Mouse (Mus musculus) liver (tissue): ENCODE results near the gene Lrp5.

ENCODE experiments used
- DNase-seq: peaks from one replicate; pipeline ENCODE4 v3.0.0-alpha.2; 2020; ENCODE audit warnings: mixed read lengths

Lrp5 gene

DNA sequence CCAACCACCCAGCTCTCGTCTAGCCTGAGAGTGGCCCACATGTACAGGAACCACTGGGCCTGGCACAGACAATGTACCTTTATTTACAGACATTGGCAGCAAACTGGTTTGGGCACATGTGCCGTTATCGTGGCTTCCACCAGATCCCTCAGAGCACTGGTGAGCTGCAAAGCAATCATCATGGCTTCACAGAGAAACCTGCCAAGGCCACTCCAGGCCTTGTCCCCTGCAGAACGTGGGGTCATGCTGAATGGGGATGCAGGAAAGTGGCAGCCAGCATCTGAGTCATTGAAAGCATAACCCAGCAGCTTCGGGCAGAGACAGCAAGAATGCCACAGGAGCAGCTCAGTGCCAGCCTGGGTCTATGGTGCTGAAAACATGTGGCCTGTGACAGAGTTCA is 92.0 kb downstream of the Lrp5 start:
- no peak for DNase-seq

DNA sequence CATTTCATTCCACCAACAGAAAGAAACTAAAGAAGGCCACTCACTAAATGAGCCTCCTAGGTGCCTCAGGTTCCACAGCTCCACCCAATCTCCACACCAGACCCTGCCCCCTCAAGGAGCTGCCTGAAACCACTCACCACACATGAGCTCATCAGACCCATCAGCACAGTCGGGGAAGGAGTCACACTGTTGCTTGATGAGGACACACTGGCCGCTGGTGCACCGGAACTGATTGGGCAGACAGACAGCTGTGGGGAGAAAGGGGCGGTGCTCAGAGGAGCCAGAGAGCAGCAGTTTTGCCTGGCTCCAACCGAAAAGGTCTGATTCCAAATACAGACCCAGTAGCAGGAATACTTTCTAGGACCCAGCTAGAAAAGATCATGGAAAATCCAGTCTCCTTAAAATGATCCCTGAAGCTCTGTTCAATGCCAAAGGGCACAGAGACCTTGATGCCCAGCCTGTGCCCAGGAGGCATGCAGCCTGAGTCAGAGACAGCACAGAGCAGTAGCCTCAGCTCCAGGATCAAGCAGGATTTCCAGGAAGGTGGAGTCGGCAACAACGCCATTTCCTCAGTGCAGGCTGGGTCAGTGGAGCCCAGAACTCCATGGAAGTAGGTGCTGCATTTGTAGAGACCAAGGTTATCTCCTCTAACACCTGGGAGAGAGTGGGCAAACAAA is 92.8 kb downstream of the Lrp5 start:
- no peak for DNase-seq

DNA sequence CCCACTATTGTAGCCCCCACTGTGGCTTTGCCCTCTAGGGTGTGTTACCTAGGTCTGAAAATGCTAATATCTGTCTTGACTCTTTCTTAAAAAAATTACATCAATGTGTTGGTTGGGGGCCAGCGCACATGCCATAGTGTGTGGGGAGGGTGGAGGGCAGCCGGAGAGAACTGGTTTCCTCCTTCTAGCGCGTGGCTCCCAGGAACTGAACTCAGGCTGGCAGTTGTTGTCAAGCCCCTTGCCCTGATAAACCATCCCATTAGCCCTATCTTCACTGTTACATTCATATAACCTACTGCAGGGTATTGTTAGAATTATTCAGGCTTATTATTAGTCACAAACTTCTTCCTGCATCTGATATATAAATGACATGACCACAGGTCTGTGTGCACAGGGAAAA is 96.4 kb downstream of the Lrp5 start:
- DNase-seq, result no peak

DNA sequence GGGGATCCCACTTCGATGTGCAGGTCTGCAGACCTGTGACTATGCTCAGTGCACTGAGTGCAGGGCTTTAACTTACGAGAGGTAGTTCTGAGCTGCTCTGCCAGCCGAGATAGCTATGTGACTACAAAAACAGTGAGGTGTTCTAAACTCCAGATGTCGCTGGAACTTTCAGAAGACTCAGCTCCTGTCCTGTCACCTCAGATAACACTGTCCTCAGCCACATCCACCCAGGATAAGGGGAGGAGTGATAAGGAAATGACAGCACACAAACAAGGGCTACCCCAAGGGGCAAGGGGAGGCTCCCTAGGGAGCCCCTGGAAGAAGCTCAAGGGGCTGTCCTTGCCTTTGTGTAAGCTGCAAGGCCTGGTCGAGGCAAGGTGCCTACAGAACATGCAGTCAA is 96.8 kb downstream of the Lrp5 start:
- peak; percentile 49 for DNase-seq

DNA sequence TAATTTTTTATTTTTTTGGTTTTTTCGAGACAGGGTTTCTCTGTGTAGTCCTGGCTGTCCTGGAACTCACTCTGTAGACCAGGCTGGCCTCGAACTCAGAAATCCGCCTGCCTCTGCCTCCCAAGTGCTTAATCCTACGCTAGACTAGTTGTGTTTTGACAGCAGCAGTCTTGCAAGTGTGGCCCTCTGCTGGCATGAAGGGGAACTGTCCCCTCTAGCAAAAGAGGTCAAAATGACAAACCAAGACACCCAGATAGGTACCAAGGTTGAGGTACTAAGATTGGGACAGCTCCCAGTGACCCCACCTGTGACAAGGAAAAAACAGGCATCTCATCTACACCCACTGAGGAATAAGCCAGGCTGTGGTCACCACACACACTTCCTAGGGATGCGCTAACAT is 98.6 kb downstream of the Lrp5 start:
- DNase-seq, result peak; percentile 47

DNA sequence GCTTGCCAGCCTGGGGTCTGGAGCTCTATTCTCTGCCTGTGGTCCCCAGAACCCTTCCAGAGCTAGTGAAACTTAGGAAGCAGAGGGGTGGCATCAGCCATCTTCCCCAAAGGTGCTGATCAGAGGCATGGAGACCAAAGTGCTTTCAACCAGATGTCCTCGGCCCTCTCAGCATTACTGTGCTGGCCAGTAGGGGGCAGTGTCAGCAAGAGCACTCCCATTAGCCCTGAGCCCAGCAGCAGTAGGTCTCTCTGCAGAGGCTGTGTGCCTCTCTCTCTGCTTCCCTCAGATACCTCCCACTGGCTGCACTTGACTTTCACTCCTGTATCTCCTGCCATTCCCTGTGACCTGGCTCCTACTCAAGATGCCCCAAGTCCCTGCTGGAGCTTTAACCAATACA is 99.8 kb downstream of the Lrp5 start:
- DNase-seq, result peak; percentile 75

DNA sequence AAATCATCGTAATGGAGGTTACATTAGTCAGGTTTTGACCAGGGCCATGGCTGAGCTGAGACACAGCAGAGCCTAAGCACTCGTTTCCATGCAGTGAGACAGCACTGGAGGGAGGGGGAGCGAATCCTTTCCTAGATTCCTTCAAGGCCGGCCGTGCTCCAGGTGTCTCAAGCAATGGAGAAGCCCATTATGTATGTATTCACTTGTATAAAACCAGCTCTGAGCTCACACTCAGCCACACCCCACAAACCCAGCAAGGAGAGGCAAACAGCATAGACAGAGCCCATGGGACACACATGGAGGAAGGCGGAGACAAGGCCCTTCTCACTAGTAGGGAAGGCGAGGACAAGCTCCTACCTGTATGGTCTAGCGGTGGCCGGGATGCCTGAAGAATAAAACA is 100.3 kb downstream of the Lrp5 start:
- DNase-seq, result no peak

DNA sequence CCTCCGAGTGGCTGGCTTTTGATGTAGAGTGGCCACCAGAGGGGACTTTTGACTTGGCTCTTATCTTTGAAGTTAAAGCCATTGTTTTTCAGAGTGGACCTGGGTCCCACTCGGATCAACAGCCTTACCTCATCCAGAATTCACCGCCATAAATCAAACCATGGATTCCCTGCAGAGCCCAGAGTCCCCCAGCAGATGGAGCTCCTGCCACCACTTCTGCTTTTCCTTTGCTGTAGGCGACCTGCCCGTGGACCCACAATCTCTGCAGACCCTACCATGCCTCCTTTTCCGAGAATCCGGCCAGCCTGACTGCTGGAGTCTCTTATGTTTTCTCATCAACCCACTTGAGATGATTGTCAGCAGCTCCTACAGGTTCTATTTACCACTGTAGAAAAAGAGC is 105.0 kb downstream of the Lrp5 start:
- DNase-seq, result peak; percentile 38

DNA sequence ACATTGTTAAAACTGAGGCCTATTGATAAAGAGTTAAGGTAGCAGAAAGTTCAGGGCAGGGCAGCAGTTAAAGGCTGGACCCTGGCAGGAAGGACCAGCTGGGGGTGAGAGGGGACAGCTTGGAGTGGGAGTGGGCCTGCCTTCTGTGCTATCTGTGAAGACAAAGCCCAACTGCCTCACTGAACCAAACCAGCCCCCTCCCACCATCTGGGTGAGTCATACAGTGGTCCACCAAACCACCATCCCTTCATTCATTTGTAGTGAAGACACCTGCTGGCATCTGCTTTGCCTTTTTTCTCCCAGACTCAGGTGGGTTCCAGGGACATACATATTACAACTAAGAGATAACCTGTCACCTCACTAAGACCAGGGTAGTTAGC is 108.5 kb downstream of the Lrp5 start:
- DNase-seq, result no peak

DNA sequence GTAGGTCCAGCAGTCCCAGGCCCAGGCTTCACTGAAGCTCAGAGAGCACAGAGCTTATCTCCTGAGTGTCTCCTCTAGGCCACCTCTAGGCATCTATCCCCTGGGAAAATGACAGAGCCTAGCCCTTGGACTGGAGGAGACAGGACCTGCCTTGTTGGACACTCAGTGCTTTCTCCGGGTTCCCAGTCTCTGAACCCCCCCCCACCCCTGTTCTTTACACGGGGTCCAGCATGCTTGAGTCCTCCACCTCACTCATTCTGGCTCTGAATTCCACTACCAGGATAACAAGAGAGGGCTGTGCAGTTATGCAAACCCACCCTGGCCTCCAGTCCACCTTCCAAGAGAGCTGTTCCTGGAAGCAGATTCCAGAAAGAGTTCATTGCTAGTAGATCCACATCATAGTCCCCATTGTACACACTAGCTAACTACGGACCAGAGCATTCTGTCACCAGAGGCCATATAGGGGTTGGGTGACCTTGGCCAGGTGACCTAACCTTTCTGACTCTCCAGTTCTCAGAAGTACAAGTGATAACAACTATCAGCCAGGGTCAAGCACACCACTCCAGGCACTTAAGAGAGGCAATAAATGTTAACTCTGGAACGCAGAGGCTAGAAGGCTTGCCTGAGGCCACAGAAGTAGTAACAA is 109.0 kb downstream of the Lrp5 start:
- DNase-seq, result no peak

DNA sequence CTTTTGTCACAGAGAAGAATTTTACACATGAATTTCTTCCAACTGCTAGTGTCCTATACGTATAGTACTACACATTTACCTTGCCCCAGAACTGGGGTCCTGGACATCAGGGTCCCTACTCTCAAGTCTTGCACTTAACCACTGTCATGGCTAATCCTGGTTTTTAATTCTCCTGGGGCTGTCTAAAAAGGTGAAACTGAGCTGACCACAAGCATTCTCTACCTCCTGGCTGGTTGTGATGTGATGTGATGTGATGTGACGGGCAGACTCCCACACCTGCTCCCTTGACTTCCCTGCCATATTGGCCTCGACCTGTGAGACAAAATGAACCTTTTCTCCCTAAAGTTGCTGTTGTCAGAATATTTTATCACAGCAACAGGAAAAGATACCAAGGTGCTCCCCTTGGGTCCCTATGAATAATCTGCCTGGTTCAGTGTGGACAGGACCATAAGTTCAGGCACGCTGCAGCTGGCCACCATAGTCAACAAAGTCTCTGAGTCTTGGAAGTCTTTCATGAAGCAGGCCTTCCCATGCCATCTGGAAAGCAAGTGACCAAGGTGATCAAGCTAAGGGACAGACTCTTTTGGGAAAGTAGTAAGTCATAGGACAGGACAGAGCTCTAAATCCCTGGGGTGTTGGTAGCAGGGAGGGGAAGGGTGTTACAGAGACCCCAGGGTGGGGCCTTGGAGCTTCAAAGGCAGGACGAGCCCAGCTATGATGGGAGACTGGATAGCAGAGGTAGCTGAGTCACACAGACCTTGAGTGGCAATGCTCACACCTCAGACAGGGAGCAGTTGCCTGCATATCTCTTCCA is 109.7 kb downstream of the Lrp5 start:
- peak; percentile 44 for DNase-seq

DNA sequence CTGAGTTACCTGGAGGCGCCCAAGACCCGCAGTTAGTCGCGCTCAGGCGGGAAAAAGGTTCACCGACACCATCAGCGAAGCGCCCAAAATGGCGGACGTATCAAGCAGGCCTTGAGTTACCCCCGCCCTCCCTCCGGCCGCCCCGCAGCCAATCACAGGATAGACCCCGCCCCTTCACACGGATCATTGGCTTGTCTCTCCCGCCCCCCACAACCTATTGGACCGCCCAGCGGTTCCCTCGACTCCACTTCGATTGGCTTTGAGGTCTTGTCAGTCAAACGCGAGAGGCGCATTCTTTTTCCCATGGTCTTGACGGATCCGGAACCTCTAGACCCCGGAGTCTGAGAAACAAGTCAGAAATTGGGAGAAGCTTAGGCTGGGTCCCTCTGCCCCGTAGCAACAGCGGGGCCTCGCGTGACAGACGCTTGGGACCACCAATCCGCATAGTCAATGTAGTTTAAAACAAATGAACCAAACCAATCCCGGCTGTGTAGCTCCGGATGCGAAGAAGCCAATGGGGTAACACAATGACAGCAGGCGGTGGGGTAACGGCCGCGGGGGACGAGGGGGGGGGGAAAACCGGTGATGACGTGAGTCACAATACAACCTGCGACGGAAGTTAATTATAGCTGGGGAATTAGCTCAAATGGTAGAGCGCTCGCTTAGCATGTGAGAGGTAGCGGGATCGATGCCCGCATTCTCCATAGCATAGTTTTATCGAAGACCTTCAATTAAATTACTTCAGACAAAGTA is 110.6 kb downstream of the Lrp5 start, which contains the start of gene Ppp6r3:
Gene Ppp6r3 (minus strand): TSS at position 118 of the 753 bp plus-strand sequence.
- DNase-seq, result peak; percentile 99

DNA sequence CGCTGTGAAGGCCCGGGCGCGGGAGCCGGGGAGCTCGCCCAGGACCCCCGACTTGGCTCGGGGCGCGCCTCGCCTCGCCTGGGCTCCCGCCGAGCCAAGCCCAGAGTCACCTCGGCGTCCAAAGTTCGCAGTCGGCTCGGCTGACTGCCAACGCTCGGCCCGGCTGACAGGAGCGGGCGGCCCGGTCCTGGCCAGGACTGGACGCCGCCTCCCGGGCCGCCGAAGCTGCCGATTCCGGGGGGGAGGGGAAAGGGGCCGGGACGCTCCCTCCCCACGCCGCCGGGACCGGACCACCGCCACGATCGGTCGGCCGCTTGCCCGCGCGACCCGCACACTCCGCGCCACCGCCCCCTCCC is 111.1 kb downstream of the Lrp5 start:
- DNase-seq, result no peak

DNA sequence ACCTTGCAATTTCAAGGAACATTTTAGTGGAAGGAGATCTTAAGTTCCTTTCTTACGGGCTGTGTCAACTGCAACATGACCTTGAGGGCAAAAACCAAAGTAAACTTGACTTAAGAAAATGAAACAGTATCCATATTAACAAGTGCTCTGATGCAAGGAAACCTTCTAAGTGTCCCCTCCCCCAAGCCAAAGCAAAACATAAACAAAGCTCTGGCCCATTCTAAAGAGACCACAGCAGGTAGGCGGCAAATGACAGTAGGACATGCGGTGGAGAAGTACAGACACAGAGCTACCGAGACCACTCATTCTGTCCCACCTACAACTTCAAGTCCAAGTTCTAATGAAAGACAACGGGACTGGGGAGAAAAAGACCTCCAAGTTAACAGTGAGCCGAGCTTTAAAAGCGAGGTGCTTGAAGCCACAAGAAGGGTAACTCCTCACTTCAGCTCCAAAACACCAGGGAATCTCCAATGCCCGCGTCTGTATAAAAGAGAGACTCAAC is 111.7 kb downstream of the Lrp5 start:
- no peak for DNase-seq

DNA sequence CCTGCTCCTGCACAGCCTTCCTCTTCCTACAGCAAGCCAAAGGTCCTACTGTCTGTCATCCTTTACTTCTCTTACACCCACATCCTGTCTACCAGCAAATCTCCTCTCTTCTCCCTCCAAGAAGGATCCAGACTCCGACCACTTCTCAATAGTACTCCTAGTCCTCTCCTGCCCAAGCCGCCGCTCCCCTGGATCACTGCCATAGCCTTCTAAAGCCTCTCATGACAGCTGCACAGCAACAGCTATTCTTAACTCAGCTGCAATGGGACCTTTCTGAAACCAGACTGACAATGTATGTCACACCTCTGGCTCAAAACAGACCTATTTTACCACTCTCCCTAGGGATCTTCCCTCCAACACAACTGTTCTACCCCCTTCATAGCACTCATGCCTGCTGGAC is 122.1 kb downstream of the Lrp5 start:
- DNase-seq, result no peak

DNA sequence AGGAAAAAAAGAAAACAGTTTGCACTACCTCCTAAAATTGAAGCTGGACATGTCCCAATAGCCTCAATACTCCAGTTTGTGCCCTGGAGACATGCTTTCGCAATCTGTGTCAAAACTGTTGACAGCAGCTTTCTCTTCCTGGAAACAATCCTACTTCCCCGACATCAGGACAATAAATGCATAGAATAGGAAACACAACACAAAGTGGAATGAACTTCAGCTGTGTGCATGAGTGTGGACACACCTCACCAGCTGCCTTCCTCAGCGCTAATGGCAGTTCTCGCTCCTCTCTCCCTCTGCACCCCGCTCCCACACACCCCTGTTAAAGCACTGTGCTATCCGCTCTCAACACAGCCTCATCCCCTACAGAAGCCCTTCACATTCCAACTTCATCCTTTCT is 123.6 kb downstream of the Lrp5 start:
- no peak for DNase-seq

DNA sequence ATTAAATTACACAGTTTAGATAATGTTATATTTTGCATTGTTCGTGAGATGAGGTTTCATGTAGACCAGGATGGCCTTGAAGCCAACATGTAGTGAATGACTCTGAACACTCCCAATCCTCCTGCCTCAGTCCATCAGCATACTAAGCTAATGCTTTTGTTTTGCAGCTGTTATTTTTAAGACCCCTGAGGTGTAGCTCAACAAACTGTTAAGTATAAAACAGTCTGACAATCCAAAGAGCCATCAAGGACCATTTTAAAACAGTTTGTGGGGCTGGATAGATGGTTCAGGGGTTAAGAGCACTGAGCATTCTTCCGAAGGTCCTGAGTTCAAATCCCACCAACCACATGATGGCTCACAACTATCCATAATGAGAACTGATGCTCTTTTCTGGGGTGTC is 124.1 kb downstream of the Lrp5 start:
- DNase-seq, result no peak

DNA sequence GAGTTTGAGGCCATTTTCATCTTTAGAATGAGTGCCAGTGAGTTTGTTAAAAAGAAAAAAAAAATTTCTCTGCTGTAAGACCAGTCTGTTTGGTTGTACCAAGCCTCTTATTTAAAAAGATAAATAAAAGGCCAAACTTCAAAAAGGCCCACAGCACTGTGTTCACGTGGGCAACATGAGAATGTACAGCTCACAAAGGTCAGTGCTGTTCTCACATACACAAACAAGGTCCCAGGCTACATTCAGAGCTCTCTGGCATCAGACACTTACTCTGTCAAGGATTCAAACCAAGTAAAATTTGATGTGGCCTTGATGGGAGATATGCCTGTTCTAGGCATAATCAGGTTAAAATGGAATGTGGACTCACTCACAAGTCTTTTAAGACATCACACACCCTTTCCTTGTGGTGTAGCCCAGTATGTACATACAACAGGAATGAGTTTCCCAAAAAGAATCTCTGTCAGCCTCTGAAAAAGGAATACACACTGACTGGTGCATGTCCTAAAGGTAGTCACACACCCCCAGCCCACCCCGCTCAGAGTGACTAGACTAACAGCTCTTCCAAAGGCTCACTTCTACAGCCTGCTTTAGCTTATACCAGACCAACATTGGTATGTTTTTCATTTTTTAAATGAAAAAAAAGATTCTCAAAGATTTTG is 130.1 kb downstream of the Lrp5 start:
- no peak for DNase-seq

DNA sequence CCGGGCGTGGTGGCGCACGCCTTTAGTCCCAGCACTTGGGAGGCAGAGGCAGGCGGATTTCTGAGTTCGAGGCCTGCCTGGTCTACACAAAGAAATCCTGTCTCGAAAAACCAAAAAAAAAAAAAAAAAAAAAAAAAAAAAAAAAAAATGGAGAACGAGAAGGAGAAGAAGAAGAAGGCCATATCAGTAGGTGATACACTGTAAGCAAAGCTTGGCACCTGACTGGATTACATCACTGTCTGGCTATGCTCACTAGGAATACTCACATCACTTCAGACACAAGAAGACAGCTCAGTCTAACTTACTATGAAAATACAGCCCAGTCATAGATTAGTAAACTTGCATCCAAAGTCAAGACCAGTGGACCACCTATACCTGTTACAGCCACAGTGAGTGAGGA is 131.6 kb downstream of the Lrp5 start:
- DNase-seq, result no peak

DNA sequence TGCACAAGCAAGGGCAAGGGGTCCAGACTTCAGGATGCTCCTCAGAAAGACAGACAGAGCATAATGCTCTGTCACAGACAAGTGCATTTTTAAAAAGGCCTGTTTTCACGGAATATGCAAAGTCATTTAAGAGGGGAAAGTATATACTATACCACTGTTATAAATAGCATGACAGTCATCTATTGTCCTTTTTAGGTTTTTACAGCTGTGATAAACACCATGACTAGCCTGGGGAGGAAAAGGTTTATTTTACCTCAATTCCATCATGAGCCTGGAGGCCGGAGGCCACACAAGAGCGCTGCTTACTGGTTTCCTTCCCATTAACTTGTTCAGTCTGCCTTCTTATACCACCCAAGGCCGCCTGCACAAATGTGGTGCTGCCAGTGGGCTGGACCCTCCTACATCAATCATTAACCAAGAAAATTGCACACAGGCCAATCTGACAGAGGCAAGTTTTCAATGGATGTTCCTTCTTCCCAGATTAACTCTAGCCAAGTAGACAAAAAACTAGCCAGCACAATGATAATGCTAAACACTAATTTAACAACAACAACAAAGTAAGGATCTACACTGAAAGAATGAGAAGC is 134.7 kb downstream of the Lrp5 start:
- DNase-seq, result no peak

DNA sequence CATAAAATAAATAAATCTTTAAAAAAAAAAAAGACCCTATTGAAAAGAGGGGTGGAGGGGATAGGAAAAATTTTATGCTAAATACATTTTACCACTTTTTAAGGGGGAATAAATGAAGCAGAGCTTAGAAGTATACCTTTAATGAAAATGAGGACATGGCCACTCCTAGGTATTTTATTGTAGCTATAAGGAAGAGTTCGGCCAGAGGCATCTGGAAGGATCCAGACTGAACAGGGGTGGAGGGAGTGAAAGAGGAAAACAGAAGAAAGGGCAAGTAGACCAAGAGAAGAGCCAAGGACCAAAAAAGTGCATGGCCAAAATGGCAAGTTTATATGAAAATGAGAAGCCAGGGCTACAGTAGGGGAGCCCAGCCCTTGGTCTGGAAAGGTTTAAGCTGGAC is 136.3 kb downstream of the Lrp5 start:
- DNase-seq, result no peak

DNA sequence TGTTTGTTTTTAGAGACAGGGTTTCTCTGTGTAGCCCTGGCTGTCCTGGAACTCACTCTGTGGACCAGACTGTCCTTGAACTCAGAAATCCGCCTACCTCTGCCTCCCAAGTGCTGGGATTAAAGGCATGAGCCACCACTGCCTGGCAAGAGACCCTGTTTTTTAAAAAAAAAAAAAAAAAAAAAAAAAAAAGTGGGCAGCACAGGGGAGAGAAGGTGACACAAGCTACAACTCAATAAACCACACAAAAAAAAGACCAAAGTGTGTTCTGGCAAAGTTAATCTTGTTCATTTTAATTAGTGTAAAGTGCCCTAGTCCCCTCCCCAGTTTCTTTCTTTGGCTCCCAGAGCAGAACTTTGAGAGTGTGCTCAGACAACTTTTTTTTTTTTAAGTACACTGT is 137.1 kb downstream of the Lrp5 start:
- no peak for DNase-seq
